Mouse (Mus musculus) monocyte, adult 2 months (primary cell): Measurements from ENCODE around the gene 6030452D12Rik.

Experiments used
- DNase-seq, 2 experiments: peaks; one replicate each; pipeline ENCODE4 v3.0.0; 2022; ENCODE audit warnings: low spot score in 2 of 2, low read depth in 1 of 2

6030452D12Rik gene

DNA sequence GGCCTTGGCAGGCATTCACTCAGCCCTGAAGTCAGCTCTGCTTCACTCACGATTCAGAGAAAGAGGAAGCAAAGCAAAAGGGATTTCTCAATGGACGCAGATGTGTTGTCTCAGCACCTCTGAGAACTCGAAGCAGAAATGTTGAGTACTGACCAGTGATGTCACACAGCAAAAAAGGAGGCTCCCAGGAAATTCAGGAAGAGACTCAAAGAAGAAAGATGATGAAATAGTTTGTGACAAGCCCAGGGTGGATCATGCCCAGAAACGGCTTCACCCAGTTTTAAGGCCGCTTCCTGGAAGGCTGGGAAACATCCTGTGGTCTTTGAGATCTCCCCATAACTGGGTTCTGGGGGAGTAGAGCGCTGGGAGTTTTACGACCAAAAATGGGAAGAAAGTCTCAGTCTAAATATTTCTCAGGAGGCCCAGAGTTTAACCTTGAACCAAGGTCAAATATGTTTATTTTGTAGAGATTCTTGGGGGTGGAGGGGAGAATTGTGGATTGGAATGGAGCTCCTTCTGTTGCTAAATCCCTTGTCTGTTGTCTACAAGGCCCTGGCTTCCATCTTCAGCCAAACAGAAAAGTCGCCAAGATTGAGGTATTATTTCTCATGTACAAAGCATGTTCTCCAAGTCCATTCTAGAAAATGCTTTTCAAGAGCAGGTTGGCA is at the start of gene 6030452D12Rik:
Gene 6030452D12Rik, plus strand, starts transcription at position 505 of the 668 bp plus-strand sequence.
- peak; percentile 5 to 19 for DNase-seq

DNA sequence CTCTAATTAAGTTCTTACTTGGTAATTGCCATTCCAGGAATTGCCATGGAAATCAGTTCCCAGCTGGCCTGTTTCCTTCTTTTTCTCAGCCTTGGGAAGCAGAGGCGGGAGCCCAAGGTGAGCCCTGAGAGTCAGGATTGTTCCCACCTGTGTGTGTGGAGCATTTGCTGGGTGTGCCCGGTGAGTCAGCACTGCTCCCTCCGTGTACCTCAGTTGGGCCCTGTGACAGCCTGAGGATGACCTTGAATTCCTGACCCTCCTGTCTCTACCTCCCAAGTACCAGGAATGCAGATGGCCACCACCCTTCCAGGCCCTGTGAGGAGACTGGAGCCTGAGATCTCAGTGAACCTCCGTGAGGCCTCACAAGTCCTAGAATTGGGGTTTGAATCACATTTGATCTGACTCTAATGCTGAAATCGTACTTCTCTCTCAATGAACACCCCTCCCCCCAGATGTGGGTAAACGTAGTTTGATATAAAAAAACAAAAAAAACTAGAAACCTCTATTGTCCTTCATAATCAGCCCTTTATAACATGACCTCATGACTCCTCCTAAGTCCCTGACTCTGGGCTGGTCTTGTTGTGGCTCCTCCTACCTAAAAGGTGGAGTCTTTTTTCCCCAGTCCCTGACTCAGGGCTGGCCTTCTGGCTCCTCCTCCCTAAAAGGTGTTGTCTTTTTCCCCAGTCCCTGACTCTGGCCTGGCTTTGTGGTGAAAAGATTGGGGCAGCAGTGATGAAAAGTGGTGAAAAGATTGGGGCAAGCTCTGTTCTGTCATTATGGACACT is 48.8 kb upstream of the 6030452D12Rik start:
- no peak for DNase-seq

DNA sequence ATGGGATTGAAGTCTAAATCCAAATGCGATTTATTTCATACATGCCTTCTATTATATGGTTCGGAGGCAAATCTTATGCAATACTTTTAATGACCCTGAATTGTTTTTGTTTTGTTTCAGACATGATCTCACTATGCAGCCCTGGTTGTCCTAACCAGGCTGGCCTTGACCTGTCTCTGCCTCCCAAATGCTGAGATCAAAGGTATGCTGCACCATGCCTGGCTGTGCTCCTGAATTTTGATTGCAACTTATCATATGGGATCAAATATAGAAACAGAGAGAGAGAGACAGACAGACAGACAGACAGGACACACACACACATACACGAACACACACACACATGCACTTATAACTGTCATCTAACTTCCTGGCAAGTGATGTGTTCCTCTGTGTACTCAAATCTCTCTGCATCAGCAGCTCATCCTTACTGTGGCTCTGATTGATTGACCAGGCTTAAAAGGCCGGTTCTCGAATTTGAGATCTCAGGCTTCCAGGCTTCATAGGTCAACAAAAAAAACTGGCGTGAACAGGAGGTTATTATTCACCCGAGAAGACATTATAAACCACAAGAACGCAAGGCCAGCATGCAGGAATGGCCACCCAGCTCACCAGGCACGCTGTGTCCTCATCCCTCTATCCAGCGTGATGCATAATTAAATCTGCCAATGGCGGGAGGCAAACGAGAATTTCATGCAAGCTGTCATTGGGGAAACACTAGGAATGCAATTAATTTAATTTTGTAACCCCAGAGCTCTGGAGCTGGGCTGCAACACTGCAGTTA is 47.4 kb upstream of the 6030452D12Rik start:
- no peak for DNase-seq

DNA sequence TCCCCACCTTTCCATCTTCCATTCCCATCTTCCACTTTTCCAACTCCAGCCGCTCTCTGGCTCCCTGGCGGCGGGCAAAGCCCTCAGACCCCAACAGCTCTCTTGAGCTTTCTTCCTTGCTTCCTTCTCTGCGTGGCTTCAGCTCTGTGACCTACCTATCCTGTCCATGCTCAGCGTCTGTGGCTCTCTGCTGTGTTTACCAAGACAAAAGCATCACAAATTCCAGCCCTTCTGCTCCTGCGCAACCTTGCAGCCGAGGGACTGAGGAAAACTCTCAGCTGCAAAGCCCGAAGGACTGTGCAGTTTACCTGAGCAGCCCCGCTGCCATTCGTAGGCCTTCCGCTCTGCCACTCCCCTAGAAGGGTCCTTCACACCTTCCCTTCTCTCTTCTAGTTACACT is 46.3 kb upstream of the 6030452D12Rik start:
- DNase-seq, result no peak

DNA sequence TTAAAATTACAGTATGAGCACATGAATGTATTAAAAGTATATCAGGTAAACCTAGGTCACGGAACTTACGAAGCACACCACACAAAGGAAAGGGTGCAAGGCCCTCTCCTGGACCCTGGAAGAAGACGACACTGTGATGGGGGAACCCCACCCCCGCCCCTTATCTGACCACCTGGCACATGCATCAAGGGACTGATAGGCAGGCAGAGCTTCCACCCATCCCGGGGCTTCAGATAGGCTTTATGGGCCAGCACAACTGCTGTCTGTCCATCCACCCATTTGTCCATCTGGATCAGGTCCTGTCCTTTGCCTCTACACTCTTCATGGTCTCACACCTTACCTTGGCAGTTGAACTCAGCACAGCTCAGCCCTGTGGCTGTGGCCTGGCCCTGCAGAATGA is 38.2 kb upstream of the 6030452D12Rik start:
- no peak for DNase-seq

DNA sequence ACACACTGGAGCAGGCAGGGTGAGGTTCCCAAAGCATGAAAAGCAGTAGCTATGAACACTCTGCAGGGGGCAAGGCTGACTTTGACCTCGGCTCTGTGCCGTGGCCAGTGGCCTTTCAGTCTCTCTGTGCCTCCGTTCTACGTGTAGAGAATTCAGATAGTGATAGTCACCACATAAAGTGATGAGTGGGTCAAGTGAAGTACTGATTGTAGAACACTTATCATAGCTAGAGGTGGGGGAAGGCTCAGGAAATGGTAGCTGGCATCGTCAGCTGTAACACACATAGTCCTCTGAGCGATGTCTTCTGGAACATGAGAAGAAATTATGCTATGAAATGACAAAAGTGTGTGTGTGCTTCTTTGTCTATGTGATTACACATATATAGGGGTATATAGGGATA is 36.5 kb upstream of the 6030452D12Rik start:
- DNase-seq, result no peak

DNA sequence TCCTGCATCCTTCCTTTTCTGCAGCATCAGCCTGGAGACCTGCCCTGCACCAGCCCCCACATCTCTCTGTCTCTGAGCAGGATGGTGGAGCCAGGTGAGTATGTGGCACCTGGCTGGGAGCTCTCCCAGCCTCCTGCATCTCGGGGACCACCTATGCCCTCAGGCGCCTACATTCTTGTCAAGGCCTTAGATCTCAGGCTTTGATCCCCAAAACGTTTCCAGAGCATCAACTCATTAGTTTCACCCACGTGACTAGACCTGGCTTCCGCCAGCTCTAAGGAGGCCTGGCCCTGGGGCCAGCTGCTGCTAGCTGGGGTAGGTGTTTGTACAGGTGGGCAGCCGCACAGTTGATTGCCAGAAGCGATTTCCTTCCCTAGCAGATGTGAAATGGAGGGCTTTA is 30.8 kb upstream of the 6030452D12Rik start:
- DNase-seq, result no peak

DNA sequence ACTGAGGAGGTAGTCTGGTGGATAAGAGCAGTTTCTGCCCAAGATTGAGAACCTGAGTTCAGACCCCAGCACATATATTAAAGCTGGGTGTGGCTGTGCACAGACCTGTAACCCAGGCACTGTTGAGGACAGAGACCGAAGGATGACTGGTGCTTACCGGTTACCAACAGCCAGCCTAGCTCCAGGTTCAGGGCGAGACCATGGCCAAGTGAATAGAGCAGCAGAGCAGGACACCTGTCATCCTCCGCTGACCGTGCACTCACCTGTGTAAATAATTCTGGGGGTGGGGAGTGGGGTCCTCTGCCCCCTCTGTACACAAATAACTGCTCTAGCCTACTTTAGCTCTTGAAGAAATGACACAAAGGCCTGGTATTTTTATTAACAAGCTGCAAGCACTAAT is 26.3 kb upstream of the 6030452D12Rik start:
- no peak for DNase-seq

DNA sequence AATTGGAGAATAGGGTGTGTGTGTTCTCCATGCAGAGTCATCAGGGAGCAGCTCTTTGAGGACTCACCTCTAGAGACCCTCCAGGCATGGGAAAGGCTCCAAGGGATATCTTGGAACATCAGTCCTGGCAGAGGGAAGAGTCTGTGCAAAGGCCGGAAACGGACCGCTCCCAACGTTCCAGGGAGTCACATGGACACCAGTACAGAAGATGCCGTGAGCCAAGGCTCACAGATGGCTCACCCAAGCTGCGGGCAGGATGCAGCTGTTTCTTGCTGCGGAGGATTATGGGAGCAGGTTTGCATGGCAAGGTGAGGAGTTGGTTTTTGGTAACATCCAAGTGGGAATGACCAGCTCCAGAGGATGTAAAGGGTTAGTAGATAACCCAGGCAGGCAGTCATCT is 3.9 kb downstream of the 6030452D12Rik start:
- DNase-seq, result no peak

DNA sequence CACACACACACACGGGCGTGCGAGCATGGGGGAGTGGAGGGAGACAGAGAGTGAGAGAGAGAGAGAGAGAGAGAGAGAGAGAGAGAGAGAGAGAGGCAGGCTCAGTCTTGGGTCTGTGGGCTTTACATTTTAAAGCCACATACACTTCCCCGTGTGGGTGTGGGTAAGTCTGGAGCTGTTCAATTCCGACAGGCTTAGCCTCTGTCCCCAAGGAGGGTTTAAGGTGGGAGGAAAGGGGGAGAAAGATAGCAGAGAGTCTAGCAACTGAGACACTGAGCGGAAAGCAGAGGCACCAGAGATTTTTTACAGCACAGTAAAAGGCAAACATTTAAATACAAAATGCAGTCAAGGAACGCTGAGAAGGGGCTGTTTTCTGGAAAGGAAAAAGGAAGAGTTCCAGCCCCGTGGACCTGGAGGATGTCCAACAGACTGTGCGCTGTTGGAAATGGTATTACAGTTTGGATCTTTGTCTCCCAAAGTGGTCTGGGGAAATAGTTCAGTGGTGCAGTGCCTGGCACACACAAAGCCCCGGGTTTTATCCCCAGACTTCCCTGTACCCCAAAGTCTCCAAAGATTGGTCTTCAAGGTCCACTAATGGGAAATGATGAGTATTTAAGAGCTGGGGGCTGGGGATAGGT is 5.1 kb downstream of the 6030452D12Rik start:
- no peak for DNase-seq

DNA sequence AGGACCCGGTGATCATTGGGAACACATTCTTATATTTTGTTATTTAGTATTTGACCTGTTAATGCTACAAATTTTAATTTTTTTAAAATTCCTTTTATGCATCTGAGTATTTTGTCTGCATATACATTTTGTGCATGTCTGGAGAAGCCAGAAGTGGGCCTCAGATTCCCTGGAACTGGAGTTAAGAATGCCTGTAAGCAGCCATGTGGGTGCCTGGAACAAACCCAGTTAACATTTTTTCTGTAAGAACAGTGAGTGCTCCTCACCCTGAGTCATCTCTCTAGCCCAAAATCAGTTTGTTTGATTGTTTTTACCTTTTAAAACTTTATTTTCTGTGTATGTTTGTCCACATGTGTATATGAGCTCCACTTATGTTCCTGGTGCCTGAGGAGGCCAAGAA is 5.8 kb downstream of the 6030452D12Rik start:
- DNase-seq, result no peak

DNA sequence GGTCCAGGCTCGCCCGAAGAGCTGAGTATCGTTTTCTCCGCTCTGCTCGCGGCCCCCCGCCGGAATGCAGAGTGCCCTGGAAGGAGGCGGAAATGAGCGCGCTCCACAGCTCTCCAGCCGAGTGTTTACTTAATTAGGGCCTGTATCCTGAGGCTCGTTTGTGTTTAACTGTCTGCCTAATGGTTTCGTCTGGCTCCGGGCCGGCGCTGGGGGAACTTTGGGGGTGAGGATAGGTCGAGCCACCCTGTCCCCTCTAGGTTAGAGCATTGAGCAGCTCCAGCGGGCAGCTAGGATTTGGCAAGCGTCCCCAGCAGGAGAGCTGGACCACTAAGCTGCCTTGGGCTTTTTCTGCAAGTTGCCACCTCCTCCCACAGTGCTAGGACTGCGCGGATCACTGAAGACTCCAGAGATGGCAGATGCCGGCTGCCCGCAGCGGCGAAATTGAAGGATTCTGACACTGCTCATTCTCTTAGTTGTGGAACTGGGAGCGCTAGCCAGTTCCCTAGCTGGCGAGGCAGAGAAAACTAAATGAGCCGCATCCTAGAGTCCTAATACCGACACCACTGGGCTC is 7.5 kb downstream of the 6030452D12Rik start:
- no peak for DNase-seq

DNA sequence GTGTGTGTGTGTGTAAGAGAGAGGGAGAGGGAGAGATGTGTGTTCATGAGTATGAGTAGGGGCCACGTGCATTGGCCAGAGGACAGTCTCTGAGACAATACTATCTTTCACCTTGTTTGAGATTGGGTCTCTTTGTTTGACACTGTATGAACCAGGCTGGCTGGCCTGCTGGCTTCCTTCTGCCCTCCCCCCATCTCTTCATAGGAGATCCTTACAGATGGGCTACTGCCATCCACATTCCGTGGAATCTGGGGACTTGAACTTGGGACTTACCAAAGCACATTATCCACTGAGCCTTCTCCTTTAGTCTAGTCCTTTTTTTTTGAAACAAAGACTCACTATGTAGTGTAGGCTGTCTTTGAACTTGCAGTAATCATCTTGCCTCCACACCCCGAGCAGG is 8.1 kb downstream of the 6030452D12Rik start:
- DNase-seq, result no peak

DNA sequence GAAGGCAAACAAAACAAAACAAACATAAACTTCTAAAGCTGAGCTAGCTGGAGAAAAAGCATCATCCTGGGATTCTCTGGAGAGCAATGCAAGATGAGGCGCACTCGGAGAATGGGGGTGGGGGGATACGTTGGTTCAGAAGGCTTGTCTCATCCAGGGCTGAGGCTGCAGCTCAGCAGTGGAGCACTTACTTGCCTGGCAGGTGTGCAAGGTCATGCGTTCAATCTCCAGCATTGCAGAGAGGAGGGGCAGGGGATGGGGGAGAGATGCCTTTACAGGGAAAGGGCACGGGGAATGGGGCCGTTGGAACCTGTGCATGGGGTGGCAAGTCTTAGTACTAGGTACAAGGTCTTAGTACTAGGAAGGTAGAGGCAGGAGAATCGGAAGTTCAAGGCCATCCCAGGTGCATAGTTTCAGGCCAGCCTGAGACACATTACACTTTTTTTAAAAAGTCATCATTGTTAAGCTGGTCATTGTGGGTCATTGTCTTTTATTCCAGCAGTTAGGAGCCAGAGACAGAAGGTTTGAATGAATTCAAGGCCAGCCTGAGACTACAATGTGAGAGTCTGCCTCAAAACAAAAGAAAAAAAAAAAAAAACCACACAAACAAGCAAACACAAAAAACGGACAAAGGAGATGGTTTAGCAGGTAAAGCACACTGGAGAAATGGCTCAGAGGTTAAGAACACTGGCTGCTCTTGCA is 8.9 kb downstream of the 6030452D12Rik start:
- DNase-seq, result no peak

DNA sequence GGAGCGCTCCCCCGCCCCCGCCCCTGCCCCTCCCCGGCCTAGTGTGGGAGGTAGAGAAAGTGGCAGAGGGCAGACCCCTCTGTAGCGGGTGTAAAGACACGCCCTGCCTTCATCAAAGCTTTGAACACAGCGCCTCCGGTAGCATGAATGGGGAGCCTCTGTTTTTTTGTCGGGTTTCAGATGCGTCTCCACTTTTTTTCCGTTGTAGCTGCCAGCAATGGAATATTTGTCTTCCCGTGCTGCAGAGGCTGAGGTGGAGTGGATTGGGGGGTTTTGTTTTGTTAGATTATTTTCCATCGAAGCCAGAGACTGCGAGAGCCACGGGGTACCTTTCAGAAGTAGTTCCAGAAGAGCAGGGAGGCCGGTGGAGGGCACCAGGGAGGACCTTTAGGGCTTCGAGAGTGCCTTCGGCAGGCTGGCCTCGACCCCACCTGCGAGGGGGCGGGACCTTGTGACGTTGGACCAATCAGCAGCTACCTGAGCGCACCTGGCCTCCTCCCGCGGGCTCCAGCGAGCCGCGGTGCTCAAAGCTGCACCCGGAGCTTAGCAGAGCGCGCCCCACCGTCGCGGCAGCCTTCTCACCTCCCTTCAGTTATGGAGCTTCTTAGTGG is 10.1 kb downstream of the 6030452D12Rik start, which contains the start of gene Cdh3:
Gene Cdh3, plus strand, starts transcription at position 527 of the 611 bp plus-strand sequence.
- no peak for DNase-seq

DNA sequence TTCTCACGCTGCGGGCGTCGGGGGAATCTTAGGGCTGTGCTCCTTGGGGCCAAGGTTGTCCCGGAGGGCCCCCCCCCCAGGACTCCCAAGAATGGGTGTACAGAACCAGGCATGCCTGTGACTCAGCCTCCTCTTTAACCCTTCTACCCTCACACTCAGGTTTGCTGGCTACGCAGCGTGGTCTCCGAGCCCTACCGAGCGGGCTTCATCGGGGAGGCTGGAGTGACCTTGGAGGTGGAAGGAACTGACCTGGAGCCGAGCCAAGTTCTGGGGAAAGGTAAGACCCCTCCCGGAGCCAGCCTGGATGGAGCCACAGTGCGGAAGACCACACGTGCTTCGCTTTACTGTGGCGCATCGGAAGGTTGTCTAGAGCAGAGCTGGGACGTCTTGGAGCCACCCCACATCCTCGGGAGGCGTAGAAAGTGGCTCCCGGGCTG is 10.8 kb downstream of the 6030452D12Rik start:
- DNase-seq, result no peak

DNA sequence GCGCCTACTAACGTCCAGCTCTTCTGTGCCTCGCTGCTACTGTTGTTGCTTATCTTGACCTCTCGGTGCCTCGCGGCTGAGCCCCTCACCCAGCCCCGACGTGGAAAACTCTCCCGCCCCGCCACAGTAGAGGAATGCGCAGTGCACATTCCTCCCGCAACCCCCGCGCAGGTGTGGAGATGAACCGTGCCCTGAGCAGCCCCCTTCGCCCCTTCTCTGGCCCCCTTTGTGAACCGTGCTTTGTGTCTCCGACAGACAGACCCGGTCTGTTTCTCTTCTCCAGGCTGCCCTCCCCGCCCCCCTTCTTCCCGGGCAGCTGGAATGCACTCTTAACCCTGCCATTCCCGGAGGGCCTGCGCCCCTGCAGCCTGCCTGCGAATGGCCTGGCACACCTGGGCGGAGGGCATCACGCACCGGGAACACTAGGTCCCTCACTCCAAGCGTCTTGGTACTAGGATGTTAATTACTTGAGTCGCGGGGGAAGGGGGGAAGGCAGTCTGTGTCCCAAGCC is 11.3 kb downstream of the 6030452D12Rik start:
- DNase-seq, result no peak

DNA sequence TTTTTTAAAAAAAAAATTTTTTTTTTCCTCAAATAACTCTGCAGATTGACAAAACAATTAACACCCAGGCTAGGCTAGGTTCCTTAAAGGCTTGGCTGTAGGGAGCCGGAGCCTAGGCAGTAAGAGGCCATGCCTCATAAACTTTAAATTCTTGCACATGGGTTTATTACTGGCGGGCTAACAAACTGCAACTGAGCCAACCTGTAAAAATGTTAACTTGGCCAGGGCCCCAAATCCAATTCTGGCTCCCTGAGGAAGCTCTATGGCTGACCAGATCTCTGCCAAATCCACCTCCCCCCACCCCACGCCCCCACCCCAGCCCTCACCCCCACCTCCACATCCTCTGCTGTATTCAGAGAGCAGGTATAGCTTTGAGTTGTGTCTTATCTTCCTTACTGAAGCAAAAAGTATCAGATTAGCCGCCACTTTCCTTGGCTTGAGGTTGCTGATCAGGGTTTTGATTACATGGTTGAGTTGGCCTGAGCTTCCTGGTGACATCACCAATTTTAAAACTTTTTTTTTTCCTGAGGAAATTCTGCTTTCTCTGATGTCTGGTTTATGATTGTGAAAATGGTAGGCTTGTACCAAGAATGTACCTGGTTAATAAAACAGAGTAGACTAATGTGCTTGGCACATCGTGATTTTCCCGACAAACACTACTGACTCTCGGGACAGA is 12.3 kb downstream of the 6030452D12Rik start:
- no peak for DNase-seq

DNA sequence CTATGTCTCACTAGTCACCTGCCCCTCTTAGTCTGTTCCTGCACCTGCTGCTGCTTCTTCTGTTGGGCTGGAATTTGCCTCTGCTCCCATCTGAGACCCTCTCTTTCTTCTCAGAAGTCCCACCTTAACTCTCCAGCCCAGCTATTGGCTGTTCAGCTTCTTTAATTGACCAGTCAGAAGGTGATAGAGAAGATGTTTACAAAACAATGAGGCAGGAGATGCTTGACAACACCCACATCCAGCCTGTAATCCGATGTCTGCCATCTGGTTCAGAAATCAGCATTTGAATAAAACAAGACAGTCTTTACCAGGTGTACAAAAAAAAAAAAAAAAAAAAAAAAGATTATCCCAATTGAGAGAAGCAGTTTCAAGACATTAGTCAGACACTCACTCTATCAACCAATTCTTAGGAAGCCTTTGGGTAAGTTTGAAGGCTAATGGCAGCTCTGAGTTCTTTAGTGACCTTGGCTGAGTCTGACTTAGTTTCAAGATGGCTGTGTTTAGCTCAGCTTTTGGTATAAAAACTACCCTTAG is 15.7 kb downstream of the 6030452D12Rik start:
- DNase-seq, result no peak
